Mouse (Mus musculus) thymus, adult 2 months (tissue): ENCODE measurements at regions not wholly inside any gene's neighbourhood (a gene's known extent, or its start where the extent isn't known, plus 50 kb on each side); places are given as distances from the start of the nearest gene placed in this dataset.

Experiments used
- DNase-seq: peaks from one replicate; pipeline ENCODE4 v3.0.0; 2021
- H3K27ac ChIP-seq: fragments of 200-500 bp; 2 replicates; pipeline ENCODE4 v1.5.1; 2012; ENCODE audit warnings: low read length, control low read depth; ENCODE audit not compliant: control insufficient read depth, insufficient read depth
- H3K27me3 ChIP-seq: fragments of 200-500 bp; 2 replicates; pipeline ENCODE4 v1.6.1; 2012; ENCODE audit warnings: mild to moderate bottlenecking, low read length, moderate library complexity, mixed read lengths; ENCODE audit not compliant: control insufficient read depth, insufficient read depth
- H3K36me3 ChIP-seq: fragments of 200-500 bp; 2 replicates; pipeline ENCODE4 v1.6.1; 2012; ENCODE audit warnings: mild to moderate bottlenecking, low read length, moderate library complexity; ENCODE audit not compliant: control insufficient read depth, insufficient read depth
- H3K4me1 ChIP-seq: fragments of 200-500 bp; replicated peaks from 2 replicates; pipeline ENCODE4 v1.6.1; 2012; ENCODE audit warnings: low read length; ENCODE audit not compliant: control insufficient read depth, insufficient read depth
- H3K4me3 ChIP-seq: fragments of 200-500 bp; 2 replicates; pipeline ENCODE4 v1.5.1; 2012; ENCODE audit warnings: mild to moderate bottlenecking, low read length, control low read depth, moderate library complexity; ENCODE audit not compliant: control insufficient read depth, insufficient read depth
- CTCF ChIP-seq: fragments of 200-500 bp; IDR thresholded peaks from 2 replicates; pipeline ENCODE4 v1.5.1; 2012; ENCODE audit warnings: mild to moderate bottlenecking, control low read depth, low read length, moderate library complexity, borderline replicate concordance; ENCODE audit not compliant: control insufficient read depth, poor library complexity, insufficient read depth; ENCODE audit errors: extremely low read depth
- POLR2A ChIP-seq: fragments of 200-500 bp; IDR thresholded peaks from 2 replicates; pipeline ENCODE4 v1.6.1; 2012; ENCODE audit warnings: mild to moderate bottlenecking, low read length, control low read depth, moderate library complexity; ENCODE audit not compliant: control insufficient read depth, poor library complexity, insufficient read depth; ENCODE audit errors: extremely low read depth
- WGBS: fragments of 180-500 bp; shearing (Covaris S2); methylation state at CpG from one replicate; pipeline ENCODE4 v1.1.7; 2018; 5-methylcytosine and 5-hydroxymethylcytosine counted together

DNA sequence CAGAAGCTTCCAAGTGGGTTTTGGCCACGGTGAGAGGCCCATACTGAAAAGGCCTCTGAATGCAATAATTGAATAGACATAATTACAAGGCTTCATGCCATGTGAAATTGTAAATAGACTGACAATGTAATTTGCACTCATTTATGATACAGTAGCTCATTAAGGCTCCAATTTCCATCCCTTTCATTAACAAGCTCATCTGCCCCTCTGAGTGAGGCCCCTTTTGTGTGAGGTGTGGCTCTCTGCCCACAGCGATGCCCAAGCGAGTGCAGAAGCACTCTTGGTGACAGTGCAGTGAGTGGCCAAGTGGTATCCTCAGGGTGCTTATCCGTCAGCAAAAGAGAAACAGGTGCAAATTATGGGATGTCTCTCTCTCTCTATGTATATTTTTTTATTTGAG, 415.2 kb downstream of the Tmem132b start:
- no peak for DNase-seq
- Histone ChIP-seq H3K4me3 (no peak overlapping the region), H3K27me3 (no peaks in the 10 kb centered on the region), H3K27ac (no peak overlapping the region), H3K4me1 (no peaks in the 10 kb centered on the region), H3K36me3 (no peaks in the 10 kb centered on the region)
- 97% methylated on average over 4 of the region's 4 CpGs for WGBS
- no peak for TF ChIP-seq POLR2A

DNA sequence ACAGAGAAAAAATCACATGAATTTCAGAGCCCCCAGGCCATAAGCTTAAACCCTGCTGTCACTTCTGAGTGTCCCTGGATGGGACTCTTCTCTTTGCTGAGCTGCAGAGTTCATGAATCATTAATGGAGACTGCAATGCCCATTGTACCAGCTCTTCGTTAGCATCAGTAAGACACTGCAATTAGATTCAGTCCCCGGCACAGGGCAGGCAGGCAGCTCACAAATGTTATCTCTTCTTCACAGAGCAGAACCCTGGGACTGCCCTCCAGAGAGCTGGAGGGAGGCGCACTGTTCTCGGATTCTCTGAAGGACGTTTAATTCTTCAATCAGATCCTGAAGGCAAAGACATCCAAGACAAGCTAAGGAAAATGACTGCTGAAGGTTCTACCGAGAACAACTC, 420.1 kb downstream of the Tmem132b start:
- no peak for DNase-seq
- WGBS = 84% methylated on average over 6 of the region's 6 CpGs
- no peaks in the 10 kb centered on the region for H3K4me1 ChIP-seq

DNA sequence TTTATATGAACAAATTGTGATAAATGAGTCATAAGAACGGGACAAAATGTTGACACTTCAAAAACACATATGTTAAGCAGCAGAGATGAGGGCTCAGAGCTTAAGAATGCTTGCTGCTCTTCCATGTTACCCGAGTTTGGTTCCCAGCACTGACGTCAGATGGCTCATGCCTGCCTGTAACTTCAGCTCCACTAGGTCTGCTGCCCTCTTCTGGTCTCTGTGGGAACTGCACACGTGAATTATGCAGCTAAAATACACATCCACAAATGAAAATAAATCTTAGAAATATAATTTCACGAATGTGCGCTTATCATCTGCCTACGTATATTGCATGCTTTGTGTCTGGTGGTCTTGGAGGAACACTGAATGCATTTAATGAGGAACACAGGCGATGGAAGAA, 432.5 kb downstream of the Tmem132b start:
- WGBS = 76% methylated on average over 8 of the region's 8 CpGs
- no peaks in the 10 kb centered on the region for H3K27me3 ChIP-seq
- DNase-seq = peak; percentile 3
- H3K4me1 ChIP-seq = no peaks in the 10 kb centered on the region
- no peak overlapping the region for H3K4me3 ChIP-seq
- TF ChIP-seq POLR2A (no peak), CTCF (no peak)
- H3K36me3 ChIP-seq = no peaks in the 10 kb centered on the region
- H3K27ac ChIP-seq = no peak overlapping the region

More for the DNA sequence above, 420.1 kb downstream of the Tmem132b start:
- Histone ChIP-seq H3K4me3 (no peak overlapping the region), H3K27ac (no peak overlapping the region), H3K27me3 (no peaks in the 10 kb centered on the region), H3K36me3 (no peaks in the 10 kb centered on the region)
- TF ChIP-seq CTCF (no peak), POLR2A (no peak)

DNA sequence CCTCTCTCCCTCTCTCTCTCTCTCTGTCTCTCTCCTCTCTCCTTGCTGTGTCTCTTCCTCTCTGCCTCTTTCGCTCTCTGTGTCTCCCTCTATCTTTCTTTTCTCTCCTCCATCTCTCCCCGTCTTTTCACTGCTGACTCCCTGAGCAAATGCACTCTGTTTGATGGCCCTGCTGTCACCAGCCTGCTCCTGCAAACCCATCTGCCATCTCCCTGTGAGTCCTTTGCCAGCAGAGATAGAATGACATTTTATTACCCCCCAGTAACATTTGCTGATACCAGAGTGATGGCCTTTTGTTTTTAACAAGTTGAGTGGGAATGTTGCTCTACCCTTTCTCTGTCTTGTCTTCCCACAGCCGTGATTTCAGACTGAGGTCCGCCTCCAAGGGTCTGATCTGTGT, 436.6 kb downstream of the Tmem132b start:
- no peaks in the 10 kb centered on the region for H3K4me1 ChIP-seq
- H3K27me3 ChIP-seq = no peaks in the 10 kb centered on the region
- TF ChIP-seq POLR2A = no peak
- no peak for TF ChIP-seq CTCF
- no peak overlapping the region for H3K4me3 ChIP-seq
- H3K27ac ChIP-seq = no peak overlapping the region
- H3K36me3 ChIP-seq = no peaks in the 10 kb centered on the region
- 55% methylated on average over 4 of the region's 4 CpGs for WGBS
- DNase-seq = no peak

DNA sequence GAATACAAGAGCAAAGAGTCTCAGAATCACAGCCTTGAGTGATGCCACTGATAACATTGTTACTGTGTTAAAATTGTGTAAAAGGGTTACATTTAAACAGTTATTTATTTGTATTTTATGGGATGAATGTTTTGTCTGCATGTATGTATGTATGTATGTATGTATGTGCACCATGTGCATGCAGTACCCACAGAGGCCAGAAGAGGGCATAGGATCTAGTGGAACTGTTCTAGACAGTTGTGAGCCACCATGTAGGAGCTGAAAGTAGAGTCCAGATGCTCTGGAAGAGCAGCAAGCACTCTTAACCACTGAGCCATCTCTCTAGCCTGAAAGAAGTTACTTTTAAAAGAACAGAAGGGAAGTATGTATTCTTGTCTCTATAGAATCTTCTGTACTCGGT, 442.5 kb downstream of the Tmem132b start:
- Histone ChIP-seq H3K27me3 (no peaks in the 10 kb centered on the region), H3K27ac (no peak overlapping the region), H3K4me1 (no peaks in the 10 kb centered on the region), H3K36me3 (no peaks in the 10 kb centered on the region), H3K4me3 (no peak overlapping the region)
- no peak for DNase-seq
- WGBS = 82% methylated on average over 1 of the region's 1 CpGs
- no peak for TF ChIP-seq POLR2A
- TF ChIP-seq CTCF = no peak

DNA sequence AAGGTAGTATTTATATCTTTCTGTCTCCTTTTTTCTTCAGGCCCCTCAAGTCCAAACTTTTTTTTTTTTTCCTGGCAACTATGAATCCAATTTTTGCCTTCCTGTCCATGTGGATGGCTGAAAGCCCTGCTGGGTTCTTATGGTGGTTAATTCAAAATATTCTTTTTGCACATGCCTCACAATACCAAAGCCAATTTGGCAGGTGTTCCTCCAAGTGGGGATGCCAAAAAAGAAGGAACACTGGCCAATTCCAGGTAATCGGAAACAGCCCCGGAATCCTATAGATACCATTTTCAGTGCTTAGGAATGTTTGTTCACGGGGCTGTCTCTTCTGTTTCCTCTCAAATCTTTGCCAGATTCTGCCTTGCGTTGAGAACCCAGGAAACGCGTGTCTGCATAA, 448.2 kb downstream of the Tmem132b start:
- TF ChIP-seq CTCF = no peak
- no peak for TF ChIP-seq POLR2A
- no peaks in the 10 kb centered on the region for H3K27me3 ChIP-seq
- DNase-seq = no peak
- H3K27ac ChIP-seq = no peak overlapping the region
- 92% methylated on average over 6 of the region's 6 CpGs for WGBS
- H3K4me3 ChIP-seq = no peak overlapping the region
- no peaks in the 10 kb centered on the region for H3K4me1 ChIP-seq
- H3K36me3 ChIP-seq = no peaks in the 10 kb centered on the region

DNA sequence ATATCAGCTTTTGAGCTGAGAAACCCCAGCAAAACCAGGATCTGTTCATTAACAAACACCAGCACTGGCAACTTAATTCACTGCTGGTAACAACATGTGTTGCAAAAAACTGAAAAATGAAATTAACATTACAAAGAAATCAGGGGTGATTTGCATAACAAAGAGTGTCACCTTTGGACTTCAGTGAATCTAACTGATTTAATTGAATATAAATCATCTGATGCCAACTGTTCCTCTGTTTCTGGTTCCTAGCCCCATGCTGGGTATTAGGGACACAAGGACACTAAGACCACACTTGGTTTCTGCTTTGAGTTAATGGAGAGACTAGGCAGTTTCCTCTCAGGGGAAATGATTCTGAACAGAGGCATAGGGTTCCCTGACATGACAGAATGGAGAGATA, 453.8 kb downstream of the Tmem132b start:
- H3K36me3 ChIP-seq = no peaks in the 10 kb centered on the region
- no peak for DNase-seq
- H3K4me1 ChIP-seq = no peaks in the 10 kb centered on the region
- no peaks in the 10 kb centered on the region for H3K27me3 ChIP-seq
- no peak overlapping the region for H3K4me3 ChIP-seq
- no peak overlapping the region for H3K27ac ChIP-seq
- TF ChIP-seq CTCF (no peak), POLR2A (no peak)
